Mouse (Mus musculus) ovary, postnatal 36 days (tissue): ENCODE data around the gene Oxnad1.
"Not testable (repeated sequence)": the region's sequence is repeated elsewhere in the genome, so short reads cannot be mapped to it uniquely, and the experiment has no call there.

Experiments
- DNase-seq: peaks from one replicate; pipeline ENCODE4 v3.0.0; 2022; ENCODE audit warnings: low spot score, mixed read lengths

Oxnad1 gene

GRCm38 (mm10) chr14:32084761-32085485 lies at the start of gene Oxnad1:
Gene Oxnad1 (plus strand): TSS chr14:32085374.
- DNase-seq, result no peak

- peak; percentile 66 for DNase-seq
Observed at GRCm38 (mm10) chr14:32036482-32036881, 48.7 kb upstream of the Oxnad1 start.

GRCm38 (mm10) chr14:32037661-32038252 lies 47.4 kb upstream of the Oxnad1 start:
- DNase-seq, result no peak

- no peak for DNase-seq
Observed at GRCm38 (mm10) chr14:32042108-32042507, 43.1 kb upstream of the Oxnad1 start.

GRCm38 (mm10) chr14:32046357-32046756 lies 38.8 kb upstream of the Oxnad1 start:
- DNase-seq, result no peak

GRCm38 (mm10) chr14:32050171-32050570 lies 35.0 kb upstream of the Oxnad1 start:
- no peak for DNase-seq

- no peak for DNase-seq
Observed at GRCm38 (mm10) chr14:32053895-32054294, 31.3 kb upstream of the Oxnad1 start.

GRCm38 (mm10) chr14:32054788-32055187 lies 30.4 kb upstream of the Oxnad1 start:
- DNase-seq, result no peak

GRCm38 (mm10) chr14:32055781-32056180 lies 29.4 kb upstream of the Oxnad1 start:
- DNase-seq, result no peak

- DNase-seq, result no peak
Observed at GRCm38 (mm10) chr14:32056675-32057074, 28.5 kb upstream of the Oxnad1 start.

GRCm38 (mm10) chr14:32057664-32058063 lies 27.5 kb upstream of the Oxnad1 start:
- DNase-seq, result no peak

- no peak for DNase-seq
Observed at GRCm38 (mm10) chr14:32061398-32061797, 23.8 kb upstream of the Oxnad1 start.

GRCm38 (mm10) chr14:32072807-32073206 lies 12.4 kb upstream of the Oxnad1 start:
- DNase-seq, result no peak

- DNase-seq, result no peak
Observed at GRCm38 (mm10) chr14:32073211-32073685, 11.9 kb upstream of the Oxnad1 start.

- DNase-seq, result no peak
Observed at GRCm38 (mm10) chr14:32073901-32074300, 11.3 kb upstream of the Oxnad1 start.

GRCm38 (mm10) chr14:32076896-32077575 lies 8.1 kb upstream of the Oxnad1 start:
- peak; percentile 70 for DNase-seq

GRCm38 (mm10) chr14:32081026-32081425 lies 4.1 kb upstream of the Oxnad1 start:
- DNase-seq, result no peak

GRCm38 (mm10) chr14:32082891-32083290 lies 2.3 kb upstream of the Oxnad1 start:
- no peak for DNase-seq

GRCm38 (mm10) chr14:32083466-32083865 lies 1.7 kb upstream of the Oxnad1 start:
- no peak for DNase-seq

- peak; percentile 99 for DNase-seq
Observed at GRCm38 (mm10) chr14:32085486-32086201, 470 bp downstream of the Oxnad1 start, which contains the start of gene Dph3. Gene Dph3 (minus strand): TSS chr14:32085729.

- DNase-seq, result no peak
Observed at GRCm38 (mm10) chr14:32086226-32086625, 1.1 kb downstream of the Oxnad1 start.

GRCm38 (mm10) chr14:32087584-32088248 lies 2.5 kb downstream of the Oxnad1 start:
- DNase-seq, result not testable (repeated sequence)
